Mouse (Mus musculus) c-Kit-positive CD71-positive TER-119-negative erythroid progenitor cells, embryonic 14.5 days (primary cell): Measurements from ENCODE around the gene 5330417H12Rik.

Experiments used
- DNase-seq: peaks from one replicate; pipeline ENCODE4 v3.0.0-alpha.2; 2013; ENCODE audit warnings: low read depth

The 5330417H12Rik gene

GRCm38 (mm10) chr7:107625781-107626180 is 820 bp upstream of the 5330417H12Rik start:
- DNase-seq = no peak

GRCm38 (mm10) chr7:107624432-107624831 is 529 bp downstream of the 5330417H12Rik start:
- DNase-seq = no peak

GRCm38 (mm10) chr7:107620137-107620536 is 4.8 kb downstream of the 5330417H12Rik start:
- DNase-seq = no peak

GRCm38 (mm10) chr7:107619225-107619624 is 5.7 kb downstream of the 5330417H12Rik start:
- DNase-seq = no peak

GRCm38 (mm10) chr7:107618028-107618992 is 6.7 kb downstream of the 5330417H12Rik start:
- no peak for DNase-seq

GRCm38 (mm10) chr7:107610880-107611279 is 14.1 kb downstream of the 5330417H12Rik start:
- DNase-seq = no peak

GRCm38 (mm10) chr7:107609622-107610255 is 15.2 kb downstream of the 5330417H12Rik start:
- no peak for DNase-seq

GRCm38 (mm10) chr7:107607766-107608165 is 17.2 kb downstream of the 5330417H12Rik start:
- DNase-seq = no peak

GRCm38 (mm10) chr7:107602913-107603312 is 22.0 kb downstream of the 5330417H12Rik start:
- no peak for DNase-seq

- DNase-seq = no peak
Measured at GRCm38 (mm10) chr7:107602505-107602904, 22.5 kb downstream of the 5330417H12Rik start.

GRCm38 (mm10) chr7:107600651-107601050 is 24.3 kb downstream of the 5330417H12Rik start:
- DNase-seq = no peak

GRCm38 (mm10) chr7:107597956-107598355 is 27.0 kb downstream of the 5330417H12Rik start:
- no peak for DNase-seq

GRCm38 (mm10) chr7:107596753-107597152 is 28.2 kb downstream of the 5330417H12Rik start:
- no peak for DNase-seq

- no peak for DNase-seq
Measured at GRCm38 (mm10) chr7:107595426-107595825, 29.5 kb downstream of the 5330417H12Rik start.

- peak; percentile 71 for DNase-seq
Measured at GRCm38 (mm10) chr7:107594857-107595402, 30.0 kb downstream of the 5330417H12Rik start, which contains the start of gene Ppfibp2. Gene Ppfibp2, plus strand, starts transcription at chr7:107595207.

- peak; percentile 27 for DNase-seq
Measured at GRCm38 (mm10) chr7:107594325-107594856, 30.6 kb downstream of the 5330417H12Rik start.

GRCm38 (mm10) chr7:107593904-107594303 is 31.1 kb downstream of the 5330417H12Rik start:
- DNase-seq = no peak

- DNase-seq = no peak
Measured at GRCm38 (mm10) chr7:107592641-107593040, 32.3 kb downstream of the 5330417H12Rik start.

- DNase-seq = no peak
Measured at GRCm38 (mm10) chr7:107574276-107574675, 50.7 kb downstream of the 5330417H12Rik start.
